Mouse (Mus musculus) liver, adult 2 months (tissue): ENCODE measurements around the gene Galnt13.

Source experiments
- CTCF ChIP-seq: fragments of 200-500 bp; IDR thresholded peaks from 2 replicates; pipeline ENCODE4 v1.5.1; 2011; ENCODE audit warnings: low read depth, low read length, control low read depth
- POLR2A ChIP-seq: fragments of 200-500 bp; IDR thresholded peaks from 2 replicates; pipeline ENCODE4 v1.6.1; 2011; ENCODE audit warnings: low read length, control low read depth; ENCODE audit not compliant: insufficient read depth; ENCODE audit errors: extremely low read depth

GRCm38 (mm10) chr2:54436736-54437500 lies 801 bp downstream of the Galnt13 start:
- no peak for TF ChIP-seq CTCF
- TF ChIP-seq POLR2A = no peak
